Mouse (Mus musculus) heart, embryonic 15.5 days (tissue): Measurements from ENCODE around the gene Cryba2. TPM values are rescaled to one million over a fixed set of nuclear protein-coding genes. Genes with fewer than 3 reads are reported as not detected.
A peak's percentile ranks its signal among the peaks of the same experiment; 100 is the strongest.

ENCODE experiments used
- ATAC-seq: fragments of 200-750 bp; cut with Nextera tagmentation; replicated peaks from 2 replicates; pipeline ENCODE4 v1.8.0; 2017; ENCODE audit warnings: low read depth, moderate TSS enrichment; ENCODE audit not compliant: insufficient number of reproducible peaks, insufficient read depth, low FRiP score
- H3K27ac ChIP-seq: fragments of 300-500 bp; sonication (generic); 2 replicates; pipeline ENCODE4 v1.5.1; 2015; ENCODE audit warnings: mild to moderate bottlenecking, inconsistent platforms
- H3K27me3 ChIP-seq: fragments of 300-500 bp; sonication (generic); 2 replicates; pipeline ENCODE4 v1.6.1; 2015; ENCODE audit warnings: inconsistent platforms
- H3K36me3 ChIP-seq: fragments of 300-500 bp; sonication (generic); 2 replicates; pipeline ENCODE4 v1.6.1; 2015; ENCODE audit warnings: mild to moderate bottlenecking, inconsistent platforms
- H3K4me1 ChIP-seq: fragments of 300-500 bp; sonication (generic); replicated peaks from 2 replicates; pipeline ENCODE4 v1.6.1; 2015; ENCODE audit warnings: inconsistent platforms
- H3K4me2 ChIP-seq: fragments of 300-500 bp; sonication (generic); 2 replicates; pipeline ENCODE4 v1.6.1; 2015; ENCODE audit warnings: inconsistent platforms, mild to moderate bottlenecking, moderate library complexity
- H3K4me3 ChIP-seq: fragments of 300-500 bp; sonication (generic); 2 replicates; pipeline ENCODE4 v1.5.1; 2015; ENCODE audit warnings: mild to moderate bottlenecking, inconsistent platforms
- H3K9ac ChIP-seq: fragments of 300-500 bp; sonication (generic); 2 replicates; pipeline ENCODE4 v1.6.1; 2015; ENCODE audit warnings: mild to moderate bottlenecking, inconsistent platforms
- H3K9me3 ChIP-seq: fragments of 300-500 bp; sonication (generic); replicated peaks from 2 replicates; pipeline ENCODE4 v1.6.1; 2016; ENCODE audit warnings: inconsistent platforms
- WGBS: fragments of 180-500 bp; shearing (Covaris S2); methylation state at CpG from one replicate; pipeline ENCODE4 v1.1.7; 2015; ENCODE audit warnings: mixed read lengths; 5-methylcytosine and 5-hydroxymethylcytosine counted together
- polyA plus RNA-seq: library from polyadenylated mRNA; unstranded; fragments of >200 nt; fragmentation: Nextera tagmentation; extraction: Ambion mirVana; gene quantifications from 2 replicates; pipeline ENCODE4 v1.2.1, GENCODE M21; 2015

Cryba2 gene
- polyA plus RNA-seq, 1 experiment from 2014 or later, result not detected

DNA sequence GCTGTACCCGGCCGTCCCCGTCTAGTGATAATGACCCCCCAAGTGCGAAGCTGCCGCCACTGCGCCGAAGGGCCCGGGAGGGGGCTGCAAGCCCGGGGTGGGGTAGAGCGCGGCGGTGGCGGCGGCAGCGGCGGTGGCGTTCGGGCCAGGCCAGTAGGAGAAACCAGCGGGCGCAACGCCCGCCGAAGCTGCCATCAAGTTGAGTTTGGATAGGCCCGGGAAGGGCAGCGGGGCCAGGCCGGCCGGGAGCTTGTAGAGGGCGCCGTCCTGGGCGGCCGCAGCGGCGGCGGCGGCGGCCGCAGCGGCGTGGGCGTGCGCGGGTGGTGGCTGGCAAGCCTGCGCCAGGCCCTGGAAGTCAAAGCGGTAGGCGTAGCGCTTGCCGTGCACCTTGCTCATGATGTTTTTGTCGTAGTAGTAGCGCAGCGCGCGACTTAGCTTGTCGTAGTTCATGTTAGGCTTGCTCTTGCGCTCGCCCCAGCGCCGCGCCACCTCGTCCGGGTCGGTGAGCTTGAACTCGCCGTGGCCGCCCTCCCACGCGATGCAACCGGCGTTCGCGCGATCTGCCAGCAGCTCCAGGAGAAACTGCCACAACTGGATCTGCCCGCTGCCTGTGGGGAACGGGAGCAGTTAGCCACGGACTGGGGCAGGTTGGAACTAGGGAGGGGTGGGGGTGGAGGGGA, 10.7 kb downstream of the Cryba2 start:
- Histone ChIP-seq H3K4me1 (peaks cover 35% of the 10 kb centered on the region), H3K4me2 (peak overlapping the region; percentile 77), H3K4me3 (peak overlapping the region; percentile 43), H3K9ac (peak overlapping the region; percentile 31; the same call in 1 of the 2 replicates), H3K36me3 (no peaks in the 10 kb centered on the region), H3K27ac (no peak overlapping the region), H3K27me3 (peaks cover 86% of the 10 kb centered on the region), H3K9me3 (no peaks in the 10 kb centered on the region)
- 3% methylated on average over 74 of the region's 74 CpGs for WGBS
- no peak for ATAC-seq

DNA sequence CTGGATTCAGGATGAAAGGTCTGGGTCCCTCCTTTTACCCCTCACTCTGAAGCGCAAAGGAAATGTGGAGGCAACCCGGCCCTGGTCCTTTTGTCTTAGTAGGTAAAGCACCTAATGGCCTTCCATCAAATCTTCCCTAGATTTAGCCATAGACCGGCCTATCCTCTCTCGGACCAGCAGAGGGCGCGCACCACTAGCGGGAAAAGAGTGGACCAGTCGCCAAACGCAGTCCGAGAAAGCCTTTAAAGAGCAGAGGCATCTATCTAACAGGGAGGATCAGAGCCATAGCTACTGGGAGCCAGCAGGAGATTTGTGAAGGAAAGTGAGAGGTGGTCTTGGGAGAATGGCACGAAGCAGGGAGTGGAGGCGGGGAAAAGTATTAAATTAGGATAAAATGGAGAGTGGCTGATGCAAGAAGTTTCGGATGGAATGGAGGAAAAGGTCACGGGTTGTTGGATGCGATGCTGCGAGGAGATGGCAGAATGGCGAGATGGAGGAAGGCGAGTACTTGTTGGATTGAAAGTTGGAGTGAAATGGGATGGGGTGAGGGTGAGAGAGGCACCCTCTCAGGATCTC, 12.1 kb downstream of the Cryba2 start:
- Histone ChIP-seq H3K27me3 (peaks cover 82% of the 10 kb centered on the region), H3K4me2 (no peak overlapping the region), H3K4me1 (peaks cover 35% of the 10 kb centered on the region), H3K4me3 (no peak overlapping the region), H3K9ac (no peak overlapping the region), H3K36me3 (no peaks in the 10 kb centered on the region), H3K27ac (no peak overlapping the region), H3K9me3 (no peaks in the 10 kb centered on the region)
- ATAC-seq, result no peak
- 4% methylated on average over 18 of the region's 18 CpGs for WGBS

DNA sequence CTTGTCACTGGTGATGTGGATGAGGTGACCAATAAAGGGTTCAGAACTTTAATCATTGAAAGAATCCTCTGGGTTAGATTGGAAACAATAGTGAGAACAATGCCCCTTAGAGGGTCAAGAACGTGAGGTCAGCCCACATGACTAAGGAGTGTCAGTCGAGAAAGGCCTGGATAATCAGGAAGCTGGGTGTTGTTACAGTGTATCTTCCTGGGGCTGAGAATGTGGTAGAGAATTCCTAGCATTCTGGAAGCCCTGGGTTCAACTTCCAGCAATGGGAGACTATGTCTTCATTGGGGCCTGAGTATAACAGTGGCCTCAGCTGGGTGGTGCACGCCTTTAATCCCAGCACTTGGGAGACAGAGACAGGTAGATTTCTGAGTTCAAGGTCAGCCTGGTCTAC, 15.7 kb downstream of the Cryba2 start:
- Histone ChIP-seq H3K4me2 (no peak overlapping the region), H3K9ac (no peak overlapping the region), H3K4me3 (no peak overlapping the region), H3K27me3 (peaks cover 72% of the 10 kb centered on the region), H3K36me3 (no peaks in the 10 kb centered on the region), H3K9me3 (no peaks in the 10 kb centered on the region), H3K4me1 (peaks cover 10% of the 10 kb centered on the region), H3K27ac (no peak overlapping the region)
- no peak for ATAC-seq
- WGBS, result 41% methylated on average over 3 of the region's 3 CpGs

DNA sequence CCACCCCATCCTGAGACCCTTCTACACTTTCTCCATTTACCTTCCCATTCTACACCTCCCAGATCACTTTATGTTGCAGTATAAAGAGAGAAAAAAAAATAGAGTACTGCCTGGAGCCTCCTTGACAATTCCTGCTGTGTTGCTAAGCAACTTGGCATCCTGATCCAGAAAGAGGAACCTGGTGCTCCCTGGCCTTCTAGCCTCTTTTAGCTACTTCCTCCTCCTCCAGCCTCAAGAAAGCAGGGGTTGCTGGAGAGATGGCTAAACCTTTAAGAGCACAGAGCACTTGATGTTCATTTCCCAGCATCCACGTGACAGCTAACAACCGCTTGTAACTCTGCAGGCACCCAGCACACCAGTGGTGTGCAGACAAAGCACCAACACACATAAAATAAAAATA, 20.7 kb downstream of the Cryba2 start:
- H3K9ac ChIP-seq, result no peak overlapping the region
- no peak overlapping the region for H3K4me3 ChIP-seq
- 56% methylated on average over 2 of the region's 2 CpGs for WGBS
- H3K4me2 ChIP-seq, result no peak overlapping the region
- no peak overlapping the region for H3K27ac ChIP-seq
- H3K4me1 ChIP-seq, result no peaks in the 10 kb centered on the region
- H3K9me3 ChIP-seq, result no peaks in the 10 kb centered on the region
- peaks cover 59% of the 10 kb centered on the region for H3K27me3 ChIP-seq
- no peak for ATAC-seq
- no peaks in the 10 kb centered on the region for H3K36me3 ChIP-seq

DNA sequence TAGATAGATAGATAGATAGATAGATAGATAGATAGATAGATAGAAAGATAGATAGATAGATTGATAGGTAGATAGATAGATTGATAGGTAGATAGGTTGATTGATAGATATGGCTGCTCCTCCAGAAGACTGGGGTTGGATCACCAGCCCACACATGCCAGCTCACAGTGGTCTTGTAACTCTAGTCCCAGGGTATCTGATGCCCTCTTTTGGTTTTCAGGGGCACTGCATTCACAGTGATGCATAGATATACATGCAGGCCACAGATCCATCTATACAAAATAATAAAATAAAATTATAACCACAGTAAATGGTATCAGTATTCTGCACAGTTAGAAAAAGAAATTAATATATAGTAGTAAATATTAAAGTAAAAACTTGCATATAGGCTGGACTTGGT, 31.2 kb downstream of the Cryba2 start:
- no peak for ATAC-seq
- H3K36me3 ChIP-seq, result no peaks in the 10 kb centered on the region
- no peak overlapping the region for H3K4me3 ChIP-seq
- peaks cover 14% of the 10 kb centered on the region for H3K4me1 ChIP-seq
- H3K27ac ChIP-seq, result no peak overlapping the region
- no peaks in the 10 kb centered on the region for H3K9me3 ChIP-seq
- peaks cover 44% of the 10 kb centered on the region for H3K27me3 ChIP-seq
- H3K4me2 ChIP-seq, result no peak overlapping the region
- no peak overlapping the region for H3K9ac ChIP-seq

DNA sequence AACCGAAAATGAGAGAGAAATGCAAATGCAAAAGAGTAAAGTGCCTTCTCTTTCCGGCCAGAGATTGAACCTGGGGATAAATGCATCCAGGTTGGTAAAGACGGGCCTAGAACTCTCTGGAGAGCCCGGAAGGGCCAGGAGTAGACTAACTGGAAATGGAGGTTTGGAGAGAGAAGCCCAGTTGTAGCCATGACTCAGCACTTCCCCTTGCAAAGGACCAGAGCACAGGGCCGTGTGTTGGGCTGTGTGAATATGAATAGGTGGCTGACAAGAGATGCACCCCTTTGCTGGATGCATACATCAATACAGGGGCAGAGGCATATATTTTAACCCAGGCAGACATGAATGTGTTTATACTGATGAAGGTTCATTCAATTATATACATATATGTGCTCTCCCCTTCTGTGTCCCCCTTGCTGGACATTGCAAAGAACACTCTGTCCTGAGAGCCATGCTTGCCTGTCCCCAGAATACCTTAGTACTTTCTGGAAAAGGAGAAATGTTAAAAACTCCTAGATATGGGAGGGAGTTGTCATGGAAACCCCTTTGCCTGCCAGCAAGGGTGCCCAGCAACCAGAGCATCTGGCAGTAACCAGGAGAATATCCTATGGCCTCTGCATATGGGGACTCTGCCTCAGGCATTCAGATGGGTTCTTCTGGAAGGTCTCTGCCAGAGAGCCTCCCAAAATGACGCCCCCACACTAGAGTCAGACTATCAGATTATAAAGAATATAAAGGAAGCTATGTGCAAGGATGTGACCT, 33.5 kb downstream of the Cryba2 start:
- peaks cover 33% of the 10 kb centered on the region for H3K4me1 ChIP-seq
- no peak overlapping the region for H3K4me2 ChIP-seq
- no peak overlapping the region for H3K9ac ChIP-seq
- H3K27ac ChIP-seq, result no peak overlapping the region
- no peaks in the 10 kb centered on the region for H3K9me3 ChIP-seq
- no peak overlapping the region for H3K4me3 ChIP-seq
- no peaks in the 10 kb centered on the region for H3K36me3 ChIP-seq
- WGBS, result 36% methylated on average over 6 of the region's 6 CpGs
- no peak for ATAC-seq
- peaks cover 66% of the 10 kb centered on the region for H3K27me3 ChIP-seq

DNA sequence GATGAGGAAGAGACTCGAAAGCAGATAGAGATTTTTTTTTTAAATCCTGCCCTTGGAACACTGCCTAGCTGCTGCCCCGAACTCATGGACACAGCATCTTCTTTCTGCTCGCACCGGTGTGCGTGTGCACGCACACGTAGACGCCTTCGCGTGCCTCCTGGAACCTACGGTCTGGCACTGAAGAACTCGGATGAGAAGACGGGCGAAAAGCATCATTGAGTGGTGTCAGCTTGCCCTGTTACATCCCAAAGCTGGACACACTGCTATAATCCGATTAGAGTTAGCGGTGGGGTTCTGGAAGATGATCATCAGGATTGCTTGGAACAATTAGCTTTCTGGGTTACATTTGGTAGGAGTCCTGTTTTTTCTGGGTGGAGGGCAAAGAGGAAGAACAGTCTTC, 34.1 kb downstream of the Cryba2 start:
- Histone ChIP-seq H3K9me3 (no peaks in the 10 kb centered on the region), H3K27ac (no peak overlapping the region), H3K4me3 (peak overlapping the region; percentile 33), H3K4me2 (peak overlapping the region; percentile 56), H3K36me3 (no peaks in the 10 kb centered on the region), H3K4me1 (peaks cover 36% of the 10 kb centered on the region), H3K27me3 (peaks cover 72% of the 10 kb centered on the region), H3K9ac (no peak overlapping the region)
- WGBS, result 10% methylated on average over 16 of the region's 16 CpGs
- no peak for ATAC-seq

DNA sequence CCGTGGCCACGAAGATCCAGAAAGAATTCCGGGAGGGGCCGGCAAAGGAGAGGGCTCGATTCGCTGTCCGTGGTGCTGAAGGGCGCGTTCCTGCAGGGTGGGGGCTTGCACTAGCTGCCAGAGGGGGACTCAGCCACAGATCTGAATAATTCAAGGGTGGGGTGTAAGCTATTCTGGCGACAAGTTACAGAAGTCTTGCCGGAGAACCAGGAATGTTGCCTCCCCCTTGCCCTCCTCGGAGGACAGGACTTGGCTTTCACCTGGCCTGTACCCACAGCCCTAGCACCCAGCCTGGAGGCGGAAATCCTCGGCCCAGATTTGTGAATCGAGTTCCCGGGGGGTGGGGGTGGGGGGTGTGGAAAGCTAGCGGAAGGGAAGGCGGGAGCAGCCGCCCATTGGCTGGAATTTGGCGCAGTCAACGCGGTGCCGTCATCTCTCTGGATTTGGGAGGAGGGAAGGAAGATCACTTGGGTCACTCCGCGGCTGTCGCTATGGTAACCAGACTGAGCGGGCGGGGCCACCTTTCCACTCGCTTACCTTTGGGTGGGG, 34.7 kb downstream of the Cryba2 start:
- H3K9ac ChIP-seq, result no peak overlapping the region
- no peaks in the 10 kb centered on the region for H3K36me3 ChIP-seq
- H3K27me3 ChIP-seq, result peaks cover 77% of the 10 kb centered on the region
- peaks cover 36% of the 10 kb centered on the region for H3K4me1 ChIP-seq
- WGBS, result under 1% methylated on average over 29 of the region's 29 CpGs
- peak overlapping the region; percentile 33 for H3K4me3 ChIP-seq
- no peak overlapping the region for H3K27ac ChIP-seq
- H3K9me3 ChIP-seq, result no peaks in the 10 kb centered on the region
- 0 out of 2 replicates have a peak, but pooled peaks have one; percentile 12 for ATAC-seq
- H3K4me2 ChIP-seq, result peak overlapping the region; percentile 56

DNA sequence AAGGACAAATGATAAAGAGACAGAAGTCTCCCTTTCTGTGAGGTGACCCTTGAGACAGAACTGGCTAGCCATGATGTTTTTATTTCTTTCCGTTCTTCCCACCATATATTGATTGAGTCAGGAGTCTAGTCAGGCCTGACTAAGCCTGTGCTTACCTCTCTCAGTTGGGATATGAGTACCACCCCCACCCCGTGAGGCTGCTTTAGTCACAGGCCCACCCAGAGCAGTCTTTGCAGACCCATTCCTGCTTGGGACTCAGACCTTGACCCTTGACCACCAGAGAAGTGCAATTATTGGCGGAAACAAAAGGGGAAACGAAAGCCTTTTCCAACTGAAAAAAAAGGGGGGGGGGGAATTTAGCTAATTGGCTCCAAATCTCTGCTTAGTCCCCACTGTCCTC, 35.3 kb downstream of the Cryba2 start:
- peaks cover 36% of the 10 kb centered on the region for H3K4me1 ChIP-seq
- H3K27ac ChIP-seq, result no peak overlapping the region
- WGBS, result 13% methylated on average over 4 of the region's 4 CpGs
- H3K9me3 ChIP-seq, result no peaks in the 10 kb centered on the region
- ATAC-seq, result no peak
- H3K9ac ChIP-seq, result no peak overlapping the region
- peak overlapping the region; percentile 33 for H3K4me3 ChIP-seq
- H3K4me2 ChIP-seq, result peak overlapping the region; percentile 56
- peaks cover 83% of the 10 kb centered on the region for H3K27me3 ChIP-seq
- H3K36me3 ChIP-seq, result no peaks in the 10 kb centered on the region

DNA sequence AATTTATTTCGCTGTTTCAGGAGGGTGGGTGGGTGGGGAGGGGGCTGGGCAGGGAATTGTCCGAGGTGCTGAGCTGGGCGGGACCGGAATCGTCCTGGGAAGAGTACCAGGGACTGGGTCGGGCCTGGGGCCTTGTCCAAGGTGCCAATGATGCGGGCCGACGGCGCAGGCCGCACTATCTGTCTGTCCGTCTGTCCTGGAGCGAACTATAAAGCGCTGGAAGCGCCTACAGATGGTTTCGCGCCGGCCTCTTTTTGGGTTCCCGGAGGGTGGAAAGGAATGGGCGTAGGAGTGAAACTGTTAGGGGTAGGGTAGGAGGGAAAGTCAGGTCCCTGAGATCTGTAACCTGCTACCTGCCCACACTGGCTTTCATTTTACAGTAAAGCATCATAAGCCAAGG, 35.7 kb downstream of the Cryba2 start:
- no peak for ATAC-seq
- H3K4me3 ChIP-seq, result no peak overlapping the region
- no peaks in the 10 kb centered on the region for H3K9me3 ChIP-seq
- no peaks in the 10 kb centered on the region for H3K36me3 ChIP-seq
- H3K9ac ChIP-seq, result no peak overlapping the region
- H3K27ac ChIP-seq, result no peak overlapping the region
- peaks cover 36% of the 10 kb centered on the region for H3K4me1 ChIP-seq
- WGBS, result 2% methylated on average over 20 of the region's 20 CpGs
- H3K4me2 ChIP-seq, result no peak overlapping the region
- peaks cover 87% of the 10 kb centered on the region for H3K27me3 ChIP-seq

DNA sequence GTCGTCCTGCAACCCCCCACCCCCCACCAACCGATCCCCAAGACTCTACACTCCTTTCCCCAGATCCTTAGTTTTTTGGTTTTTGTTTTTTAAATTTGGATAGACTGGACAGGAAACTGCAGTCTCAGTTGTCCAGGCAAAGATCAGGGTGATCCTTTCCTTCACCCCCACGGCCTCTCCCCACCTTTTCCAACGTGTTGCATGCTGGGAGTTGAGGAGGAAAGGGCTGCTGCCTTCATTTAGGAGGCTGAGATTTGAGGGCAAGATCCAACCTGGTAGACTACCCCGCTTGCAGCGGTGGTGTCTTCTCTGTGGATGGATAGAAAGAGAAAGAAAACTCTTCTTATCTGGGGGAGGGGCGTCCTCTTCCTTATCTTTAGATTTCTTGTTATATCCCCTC, 36.2 kb downstream of the Cryba2 start:
- Histone ChIP-seq H3K4me2 (no peak overlapping the region), H3K4me3 (no peak overlapping the region), H3K4me1 (peaks cover 36% of the 10 kb centered on the region), H3K9ac (no peak overlapping the region), H3K27me3 (peaks cover 91% of the 10 kb centered on the region), H3K27ac (no peak overlapping the region), H3K36me3 (no peaks in the 10 kb centered on the region), H3K9me3 (no peaks in the 10 kb centered on the region)
- WGBS, result under 1% methylated on average over 7 of the region's 7 CpGs
- ATAC-seq, result no peak
